Mouse (Mus musculus) B cell, adult 67 days (primary cell): ENCODE data around the gene Tec. TPM values are rescaled to one million over a fixed set of nuclear protein-coding genes. Genes with fewer than 3 reads are reported as not detected.

Experiments
- total RNA-seq, 2 experiments: library from RNA; stranded (reverse); gene quantifications; 4 replicates each; pipeline ENCODE4 v1.2.4; 2023

Gene Tec
- 100 to 1,000 TPM; 127 to 148 TPM for total RNA-seq

GRCm38 (mm10) chr5:72868091-72868875, at the start of gene Tec:
TSS of gene Tec (minus strand) at chr5:72868483.

GRCm38 (mm10) chr5:72913648-72914557, 45.6 kb upstream of the Tec start, which contains the start of gene Slain2:
TSS of gene Slain2 (plus strand) at chr5:72914304.

GRCm38 (mm10) chr5:72752585-72752984, 115.7 kb downstream of the Tec start, which contains the start of gene Txk:
TSS of gene Txk (minus strand) at chr5:72752777.

Other genes with a start within 250 kb of the Tec start
- not detected for gene Cnga1, start 224.2 kb downstream of the Tec start, total RNA-seq
- gene Nipal1, start 220.7 kb downstream of the Tec start, total RNA-seq, result not detected
- gene Txk, start 115.7 kb downstream of the Tec start, total RNA-seq, result 1 to 10 TPM; 4.1 to 4.3 TPM
- gene Slain2, start 45.8 kb upstream of the Tec start, total RNA-seq, result 10 to 100 TPM; 66.0 to 84.8 TPM
- not detected for gene Gm10135, start 106.2 kb upstream of the Tec start, total RNA-seq
- not detected for gene Slc10a4, start 138.4 kb upstream of the Tec start, total RNA-seq